Mouse (Mus musculus): ENCODE results near the gene Gapt. TPM values are rescaled to one million over a fixed set of nuclear protein-coding genes. Genes with fewer than 3 reads are reported as not detected.

The Gapt gene
- total and polyA plus RNA-seq, 3 experiments = 0.14 to 0.24 TPM; not detected in 1

DNA sequence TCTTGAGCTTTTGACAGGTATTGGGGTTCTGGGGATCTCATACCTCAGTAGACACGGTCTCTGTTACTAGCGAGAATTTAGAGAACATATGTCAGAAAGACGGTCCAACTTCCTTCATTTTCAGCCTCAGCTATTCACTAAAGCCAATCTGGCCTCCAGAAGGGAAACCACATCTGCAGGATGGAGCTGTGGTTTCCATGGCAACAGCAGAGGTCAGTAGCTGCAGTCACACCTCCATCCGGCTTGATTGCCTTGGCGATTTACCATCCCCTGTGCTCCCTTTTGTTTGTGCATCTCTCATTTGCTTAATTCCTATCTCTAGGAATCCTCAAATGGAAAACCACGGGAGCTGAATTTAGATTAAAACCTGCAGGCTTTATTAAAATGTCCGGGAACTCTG, 10.3 kb downstream of the Gapt start:
- DNase-seq = no peak

DNA sequence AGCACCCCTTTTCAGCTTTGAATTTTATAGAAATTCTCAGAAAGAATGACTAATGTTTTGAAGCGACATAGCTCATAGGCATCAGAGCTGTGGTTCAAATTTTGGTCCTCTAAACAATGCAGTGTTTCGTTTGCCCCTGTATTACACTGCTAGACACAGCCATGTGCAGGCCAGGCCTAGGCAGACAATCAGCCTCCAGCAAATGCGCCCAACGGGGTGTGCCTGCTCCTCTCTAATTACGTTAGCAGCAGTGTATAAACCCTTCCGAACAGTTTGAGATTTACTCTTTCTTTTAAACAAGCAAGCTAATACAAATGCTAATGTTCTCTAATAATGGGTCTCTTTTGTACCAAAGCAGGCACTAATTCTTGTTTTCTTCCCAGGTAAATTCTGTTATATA, 14.4 kb downstream of the Gapt start:
- DNase-seq = no peak

DNA sequence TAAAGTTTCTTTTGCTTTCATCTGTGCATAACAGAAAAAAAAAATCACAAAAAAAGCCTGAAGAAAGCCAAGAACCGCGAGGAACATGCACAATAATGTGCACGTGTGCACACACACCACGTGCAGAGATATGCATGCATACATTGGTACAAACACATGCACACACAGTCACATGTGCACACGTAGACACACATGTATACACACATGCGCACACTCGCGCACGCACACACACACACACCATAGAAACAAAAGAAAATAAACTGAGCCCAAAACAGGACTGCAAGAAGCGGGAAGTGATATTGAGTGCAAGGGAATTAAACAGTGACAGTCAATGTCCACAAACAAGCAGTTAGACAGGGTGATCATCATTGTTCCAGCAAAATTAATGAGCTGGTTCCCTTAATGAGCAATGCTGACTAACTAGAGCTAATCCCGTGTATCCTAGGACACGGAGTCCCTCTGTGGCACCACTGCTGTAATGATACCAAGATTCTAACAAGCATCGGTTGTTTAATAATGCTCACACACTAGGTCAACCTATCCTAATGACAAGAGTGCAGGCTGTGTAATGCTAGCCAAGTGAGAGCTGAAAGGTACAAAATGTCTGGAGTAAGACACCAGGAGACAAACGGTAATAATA, 23.9 kb downstream of the Gapt start:
- DNase-seq = no peak

DNA sequence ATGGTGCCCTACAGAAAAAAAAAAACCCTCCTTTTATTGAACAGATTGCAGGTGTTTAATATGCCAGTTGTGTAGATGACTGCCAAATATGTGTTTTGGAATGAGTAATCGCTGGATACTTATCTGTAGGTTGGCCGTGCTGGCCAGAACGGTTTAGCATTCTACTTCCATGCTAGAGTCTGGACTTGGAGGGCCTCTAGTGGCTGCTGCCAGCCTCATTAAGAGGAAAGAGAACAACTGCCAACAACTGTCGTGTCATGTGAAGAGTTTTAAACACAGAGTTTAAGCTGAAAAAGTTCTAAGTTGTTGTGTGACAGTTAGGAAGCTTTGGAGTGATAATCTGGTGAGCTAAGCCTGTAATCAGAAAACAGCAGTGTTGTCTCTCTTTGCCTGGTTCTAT, 38.3 kb downstream of the Gapt start:
- DNase-seq = peak; percentile 10

DNA sequence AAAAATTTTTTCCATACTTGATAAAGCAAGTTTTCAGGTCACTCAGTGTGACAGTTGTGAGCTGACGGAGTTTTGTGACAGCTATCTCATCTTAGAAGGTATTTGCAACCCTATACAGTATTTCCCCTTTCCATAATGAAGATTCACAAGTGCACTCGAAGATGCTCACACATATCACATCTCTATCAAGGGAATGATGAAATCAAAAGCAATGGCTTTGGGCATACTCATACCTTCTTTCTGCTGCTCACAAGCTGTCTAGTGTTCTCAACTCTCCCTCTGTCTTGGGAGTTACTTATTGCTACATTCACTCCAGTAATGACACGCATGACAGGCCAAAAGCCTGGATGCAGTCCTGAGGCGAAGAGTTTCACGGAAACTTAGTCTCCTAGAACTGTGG, 49.8 kb downstream of the Gapt start:
- no peak for DNase-seq

Other genes starting within 250 kb of the Gapt start
- 10 to 100 TPM; 25.7 to 38.3 TPM for gene Rab3c, start 76.2 kb downstream of the Gapt start, total RNA-seq (2021)
- gene Rab3c, start 76.2 kb downstream of the Gapt start, polyA plus RNA-seq (2012; rRNA removed) = 1.9 and 2.4 TPM in 2 replicates
- gene Plk2, start 37.8 kb upstream of the Gapt start, total RNA-seq (2021) = 10 to 100 TPM; 10.6 to 15.4 TPM
- gene Plk2, start 37.8 kb upstream of the Gapt start, polyA plus RNA-seq (2012; rRNA removed) = 3.0 and 3.6 TPM in 2 replicates

Measured in adrenal gland, adult 2 months (tissue).